Mouse (Mus musculus): ENCODE results near the gene Pnpla1. TPM values are rescaled to one million over a fixed set of nuclear protein-coding genes. Genes with fewer than 3 reads are reported as not detected.
A peak's percentile ranks its signal among the peaks of the same experiment; 100 is the strongest.

Gene Pnpla1
- polyA plus RNA-seq, 1 experiment from 2014 or later = 0.04 TPM

DNA sequence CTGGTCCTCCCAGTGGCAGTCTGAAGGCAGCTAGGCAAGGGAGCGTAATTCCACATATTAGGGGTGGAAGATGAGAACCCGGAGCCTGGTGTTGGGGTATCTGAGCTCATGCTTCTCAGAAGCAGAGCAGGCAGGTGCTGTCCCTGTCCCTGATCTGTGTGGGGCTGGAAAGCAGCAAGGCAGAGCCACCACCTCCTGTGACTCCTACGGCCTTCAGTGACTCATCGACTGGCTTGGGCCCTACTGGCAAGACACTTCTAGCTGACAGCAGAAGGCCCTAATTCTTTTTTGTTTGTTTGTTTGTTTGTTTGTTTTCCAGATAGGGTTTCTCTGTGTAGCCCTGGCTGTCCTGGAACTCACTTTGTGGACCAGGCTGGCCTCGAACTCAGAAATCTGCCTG is 7.7 kb upstream of the Pnpla1 start:
- Histone ChIP-seq H3K4me3 (no peak overlapping the region), H3K9ac (no peak overlapping the region), H3K27me3 (no peaks in the 10 kb centered on the region), H3K9me3 (no peaks in the 10 kb centered on the region), H3K4me1 (replicated peaks) (no peaks in the 10 kb centered on the region), H3K4me2 (no peak overlapping the region), H3K36me3 (no peaks in the 10 kb centered on the region), H3K27ac (replicated peaks) (no peak overlapping the region)
- 96% methylated on average over 5 of the region's 5 CpGs for WGBS
- ATAC-seq (ENCODE audit: low FRiP score, low read depth) = no peak

DNA sequence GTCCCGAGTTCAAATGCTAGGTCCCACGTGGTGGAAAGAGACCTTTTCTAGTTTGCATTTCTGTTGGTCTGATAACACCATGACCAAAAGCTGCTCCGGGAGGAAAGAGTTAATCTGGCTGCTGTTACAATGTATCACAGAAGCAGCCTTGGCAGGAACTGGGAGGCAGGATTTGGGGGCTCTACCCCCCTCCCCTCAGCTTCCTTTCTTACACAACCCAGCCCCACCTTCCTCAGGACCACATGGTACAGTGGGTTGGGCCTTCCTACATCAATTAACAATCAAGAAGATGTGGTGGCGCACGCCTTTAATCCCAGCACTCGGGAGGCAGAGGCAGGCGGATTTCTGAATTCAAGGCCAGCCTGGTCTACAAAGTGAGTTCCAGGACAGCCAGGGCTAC is 3.8 kb upstream of the Pnpla1 start:
- ATAC-seq (ENCODE audit: low FRiP score, low read depth) = no peak
- 87% methylated on average over 7 of the region's 7 CpGs for WGBS
- Histone ChIP-seq H3K9ac (no peak overlapping the region), H3K27me3 (no peaks in the 10 kb centered on the region), H3K4me1 (replicated peaks) (no peaks in the 10 kb centered on the region), H3K9me3 (peaks cover 8% of the 10 kb centered on the region; the same call in 1 of the 2 replicates), H3K4me2 (no peak overlapping the region), H3K36me3 (no peaks in the 10 kb centered on the region), H3K4me3 (no peak overlapping the region), H3K27ac (replicated peaks) (no peak overlapping the region)

DNA sequence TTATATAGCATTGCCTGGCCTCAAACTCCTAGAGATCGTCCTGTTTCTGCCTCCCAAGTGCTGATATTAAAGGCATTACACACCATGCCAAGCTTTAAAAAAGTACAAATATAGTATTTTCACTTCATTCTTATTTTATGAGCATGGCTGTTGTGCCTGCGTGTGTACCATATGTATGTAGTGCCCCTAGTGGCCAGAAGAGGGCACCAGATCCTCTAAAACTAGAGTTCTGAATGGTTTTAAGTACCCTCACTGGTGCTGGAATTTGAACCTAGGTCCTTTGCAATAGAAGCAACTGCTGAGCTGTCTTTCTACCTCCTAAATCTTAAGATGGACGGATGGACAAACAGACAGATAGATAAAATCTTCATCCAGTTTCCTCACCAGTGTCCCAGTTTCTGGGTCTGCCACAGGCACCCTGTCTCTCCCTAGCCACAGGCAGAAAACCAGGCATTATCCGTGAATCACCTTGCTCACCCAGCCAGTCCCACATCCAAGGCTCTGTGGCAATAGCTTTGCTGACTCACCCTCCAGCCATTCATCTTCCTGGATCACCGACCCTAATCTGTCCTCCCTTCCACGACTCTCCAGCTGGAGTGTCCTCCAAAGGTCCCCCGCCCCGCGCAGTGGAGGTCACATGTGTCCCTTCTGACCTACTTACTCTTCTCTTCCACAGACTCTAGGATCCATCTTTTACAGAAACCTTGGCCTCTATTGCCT is 2.9 kb upstream of the Pnpla1 start:
- WGBS = 81% methylated on average over 9 of the region's 9 CpGs

DNA sequence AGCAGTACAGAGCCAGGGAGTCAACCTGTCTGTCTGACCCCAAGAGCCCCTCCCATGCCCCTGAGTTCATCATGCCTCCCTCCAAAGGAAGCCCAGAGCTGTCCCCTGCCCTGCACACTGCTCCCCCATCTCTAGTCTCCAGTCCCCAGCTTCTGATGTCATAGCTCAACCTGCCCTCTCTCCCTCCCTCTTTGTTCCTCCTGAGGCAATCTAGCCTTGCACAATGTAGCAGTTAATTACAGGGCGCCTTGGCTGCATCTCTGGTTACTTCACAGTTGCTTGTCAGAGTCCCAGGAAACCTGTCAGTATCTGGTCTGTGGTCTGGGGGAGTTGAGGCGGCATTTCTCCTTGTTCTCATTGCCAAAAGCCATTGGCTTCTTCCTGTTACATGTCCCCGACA is 2.2 kb upstream of the Pnpla1 start:
- 66% methylated on average over 3 of the region's 3 CpGs for WGBS
- ATAC-seq (ENCODE audit: low FRiP score, low read depth) = no peak
- Histone ChIP-seq H3K9ac (no peak overlapping the region), H3K4me2 (no peak overlapping the region), H3K9me3 (peaks cover 8% of the 10 kb centered on the region; the same call in 1 of the 2 replicates), H3K36me3 (no peaks in the 10 kb centered on the region), H3K4me3 (no peak overlapping the region), H3K27ac (replicated peaks) (no peak overlapping the region), H3K27me3 (no peaks in the 10 kb centered on the region), H3K4me1 (replicated peaks) (no peaks in the 10 kb centered on the region)

More for the DNA sequence above, 2.9 kb upstream of the Pnpla1 start:
- Histone ChIP-seq H3K4me3 (no peak overlapping the region), H3K9ac (no peak overlapping the region), H3K9me3 (peaks cover 8% of the 10 kb centered on the region; the same call in 1 of the 2 replicates), H3K4me1 (replicated peaks) (no peaks in the 10 kb centered on the region), H3K27ac (replicated peaks) (no peak overlapping the region), H3K36me3 (no peaks in the 10 kb centered on the region), H3K27me3 (no peaks in the 10 kb centered on the region), H3K4me2 (no peak overlapping the region)
- ATAC-seq (ENCODE audit: low FRiP score, low read depth) = no peak

DNA sequence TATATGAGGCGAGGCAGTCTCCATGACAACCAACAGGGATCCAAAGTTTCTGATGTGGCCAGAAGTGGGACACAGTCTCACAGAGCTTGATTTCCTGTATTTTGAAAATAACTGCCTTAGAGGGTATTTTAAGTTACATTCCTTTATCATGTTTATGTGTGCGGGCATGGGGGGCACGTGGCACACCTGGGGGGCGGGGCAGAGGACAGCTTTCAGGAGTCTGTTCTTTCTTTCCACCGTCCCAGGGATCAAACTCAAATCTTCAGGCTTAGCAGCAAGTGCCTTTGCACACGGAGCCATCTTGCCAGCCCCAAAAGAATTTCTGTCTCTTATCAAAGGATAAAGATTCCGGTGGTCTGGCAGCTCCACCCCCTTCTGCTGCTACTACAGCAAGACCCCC is 5.7 kb downstream of the Pnpla1 start:
- no peak for ATAC-seq (ENCODE audit: low FRiP score, low read depth)
- Histone ChIP-seq H3K4me1 (replicated peaks) (peaks cover 4% of the 10 kb centered on the region), H3K9ac (no peak overlapping the region), H3K27ac (replicated peaks) (no peak overlapping the region), H3K9me3 (no peaks in the 10 kb centered on the region), H3K4me2 (no peak overlapping the region), H3K36me3 (no peaks in the 10 kb centered on the region), H3K4me3 (no peak overlapping the region), H3K27me3 (no peaks in the 10 kb centered on the region)
- 76% methylated on average over 7 of the region's 7 CpGs for WGBS

DNA sequence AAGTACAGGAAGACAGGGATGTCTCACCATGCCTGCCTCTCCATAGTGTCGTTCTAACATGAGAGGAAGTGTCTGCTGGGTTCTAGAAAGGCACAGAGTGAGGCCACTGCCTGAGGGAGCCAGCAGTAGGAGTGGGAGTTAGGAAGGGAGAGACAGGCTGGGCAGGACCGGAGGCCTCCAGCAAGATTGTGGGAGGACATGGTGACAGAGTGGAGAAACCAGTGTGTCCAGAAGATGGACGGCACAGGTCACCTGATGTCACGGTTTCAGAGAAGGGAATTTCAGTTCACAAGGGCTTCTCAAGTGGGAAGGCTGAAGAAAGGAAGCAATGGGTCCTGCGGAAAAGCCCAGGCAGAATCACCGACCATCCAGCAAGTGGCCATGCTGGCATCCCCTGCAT is 6.3 kb downstream of the Pnpla1 start:
- Histone ChIP-seq H3K4me3 (no peak overlapping the region), H3K36me3 (no peaks in the 10 kb centered on the region), H3K9ac (no peak overlapping the region), H3K4me1 (replicated peaks) (peaks cover 9% of the 10 kb centered on the region), H3K9me3 (no peaks in the 10 kb centered on the region), H3K27ac (replicated peaks) (no peak overlapping the region), H3K4me2 (no peak overlapping the region), H3K27me3 (no peaks in the 10 kb centered on the region)
- no peak for ATAC-seq (ENCODE audit: low FRiP score, low read depth)
- WGBS = 80% methylated on average over 6 of the region's 6 CpGs

DNA sequence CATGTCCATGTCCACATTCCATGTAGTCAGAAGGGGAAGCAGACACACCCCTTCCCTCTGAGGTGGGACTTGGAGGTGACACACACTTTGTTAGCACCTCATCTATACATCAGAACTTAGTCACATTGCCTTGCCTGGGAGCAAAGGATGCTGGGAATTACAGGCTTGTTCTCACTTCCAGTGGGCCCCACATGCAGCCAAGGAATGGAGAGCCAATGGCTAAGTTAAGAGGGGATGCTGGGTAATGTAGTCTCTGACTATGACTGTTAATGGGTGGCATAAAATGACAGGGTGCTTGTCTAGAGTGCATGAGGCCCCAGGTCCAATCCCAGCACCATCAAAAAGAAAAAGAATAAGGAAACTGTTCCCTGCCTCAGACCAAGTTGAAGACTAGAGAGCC is 8.7 kb downstream of the Pnpla1 start:
- no peak overlapping the region for H3K9ac ChIP-seq
- no peak overlapping the region for H3K27ac ChIP-seq (replicated peaks)
- no peak for ATAC-seq (ENCODE audit: low FRiP score, low read depth)
- no peaks in the 10 kb centered on the region for H3K27me3 ChIP-seq
- no peak overlapping the region for H3K4me2 ChIP-seq
- H3K4me1 ChIP-seq (replicated peaks) = peaks cover 21% of the 10 kb centered on the region
- H3K36me3 ChIP-seq = no peaks in the 10 kb centered on the region
- no peaks in the 10 kb centered on the region for H3K9me3 ChIP-seq
- no peak overlapping the region for H3K4me3 ChIP-seq

DNA sequence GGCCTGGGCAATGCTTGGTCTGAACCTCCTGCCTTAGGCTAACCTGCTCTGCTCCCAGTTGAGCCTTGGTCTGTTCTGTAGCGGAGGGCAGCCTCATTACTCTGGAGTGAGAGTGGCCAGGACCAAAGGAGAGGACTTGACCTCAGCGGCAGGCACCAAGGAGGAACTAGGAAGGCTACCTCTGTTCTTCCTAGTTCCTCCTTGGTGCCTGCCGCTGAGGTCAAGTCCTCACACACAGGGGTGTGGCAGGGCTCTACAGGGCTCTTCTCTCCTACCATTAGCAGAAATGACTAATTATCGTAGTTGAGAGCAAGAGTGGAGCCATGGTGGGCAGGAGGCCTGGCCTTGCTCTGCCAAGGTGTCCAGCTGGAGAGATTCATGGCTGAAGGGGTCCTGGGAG is 9.2 kb downstream of the Pnpla1 start:
- ATAC-seq (ENCODE audit: low FRiP score, low read depth) = no peak
- Histone ChIP-seq H3K9me3 (no peaks in the 10 kb centered on the region), H3K9ac (no peak overlapping the region), H3K36me3 (no peaks in the 10 kb centered on the region), H3K27ac (replicated peaks) (no peak overlapping the region), H3K27me3 (no peaks in the 10 kb centered on the region), H3K4me2 (no peak overlapping the region), H3K4me3 (no peak overlapping the region), H3K4me1 (replicated peaks) (peaks cover 21% of the 10 kb centered on the region)
- WGBS = 90% methylated on average over 4 of the region's 4 CpGs

DNA sequence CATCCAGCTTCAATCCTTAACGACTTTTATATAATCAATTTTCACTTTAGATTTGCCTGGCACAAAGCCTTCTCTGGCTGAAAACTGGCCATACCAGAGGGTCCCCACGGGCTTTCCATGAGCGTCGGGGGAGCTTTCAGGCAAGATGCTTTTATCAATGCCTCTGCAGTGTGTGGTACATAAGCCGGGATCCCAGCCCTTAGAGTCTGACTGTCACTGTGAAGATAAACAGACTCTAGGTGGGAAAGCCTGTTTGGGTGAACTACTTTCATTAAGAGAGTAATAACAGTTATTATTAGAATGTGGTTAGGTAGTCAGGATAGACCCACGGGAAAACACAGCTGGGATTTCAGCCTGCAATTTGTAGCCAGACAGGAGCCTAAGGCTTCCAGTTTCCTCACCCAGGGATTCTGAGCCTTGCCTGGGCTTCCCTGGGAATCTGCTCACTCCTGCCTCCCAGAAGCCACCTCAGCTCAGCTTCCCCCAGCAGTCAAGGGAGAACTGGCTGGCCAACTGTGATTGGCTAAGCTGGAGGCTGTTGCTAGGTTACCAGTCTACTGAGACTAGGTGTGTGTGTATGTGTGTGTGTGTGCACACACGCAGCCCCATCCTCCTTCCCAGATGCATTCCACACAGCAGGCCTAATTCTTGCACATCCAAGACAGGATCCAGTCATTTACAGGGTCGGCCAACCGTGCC is 11.3 kb downstream of the Pnpla1 start:
- Histone ChIP-seq H3K27ac (replicated peaks) (peak overlapping the region; percentile 82), H3K4me2 (peak overlapping the region; percentile 24), H3K9ac (no peak overlapping the region), H3K9me3 (no peaks in the 10 kb centered on the region), H3K4me1 (replicated peaks) (peaks cover 21% of the 10 kb centered on the region), H3K4me3 (no peak overlapping the region), H3K27me3 (no peaks in the 10 kb centered on the region), H3K36me3 (no peaks in the 10 kb centered on the region)
- ATAC-seq (ENCODE audit: low FRiP score, low read depth) = peak; percentile 96
- WGBS = 42% methylated on average over 9 of the region's 9 CpGs

DNA sequence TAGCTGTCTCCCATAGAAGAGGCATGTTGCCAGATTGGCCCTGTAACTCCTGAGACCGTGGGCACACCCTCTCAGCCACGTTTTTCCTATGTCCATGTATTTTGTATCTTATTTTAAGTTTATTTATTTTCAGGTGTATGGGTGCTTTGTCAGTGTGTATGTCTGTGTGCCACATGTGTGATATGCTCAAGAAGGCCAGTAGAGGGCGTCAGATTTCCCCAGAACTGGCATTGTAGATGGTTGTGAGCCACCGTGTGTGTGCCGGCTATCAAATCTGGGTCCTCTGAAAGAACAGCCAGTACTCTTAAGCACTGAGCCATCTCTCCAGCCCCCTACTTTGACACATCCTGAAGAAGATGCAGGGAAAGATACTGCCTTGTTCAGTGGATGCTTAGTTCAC is 12.2 kb downstream of the Pnpla1 start:
- 66% methylated on average over 5 of the region's 5 CpGs for WGBS
- H3K4me2 ChIP-seq = no peak overlapping the region
- H3K9me3 ChIP-seq = no peaks in the 10 kb centered on the region
- H3K4me3 ChIP-seq = no peak overlapping the region
- no peak overlapping the region for H3K9ac ChIP-seq
- H3K27me3 ChIP-seq = no peaks in the 10 kb centered on the region
- no peak for ATAC-seq (ENCODE audit: low FRiP score, low read depth)
- peaks cover 21% of the 10 kb centered on the region for H3K4me1 ChIP-seq (replicated peaks)
- no peaks in the 10 kb centered on the region for H3K36me3 ChIP-seq
- peak overlapping the region; percentile 82 for H3K27ac ChIP-seq (replicated peaks)

DNA sequence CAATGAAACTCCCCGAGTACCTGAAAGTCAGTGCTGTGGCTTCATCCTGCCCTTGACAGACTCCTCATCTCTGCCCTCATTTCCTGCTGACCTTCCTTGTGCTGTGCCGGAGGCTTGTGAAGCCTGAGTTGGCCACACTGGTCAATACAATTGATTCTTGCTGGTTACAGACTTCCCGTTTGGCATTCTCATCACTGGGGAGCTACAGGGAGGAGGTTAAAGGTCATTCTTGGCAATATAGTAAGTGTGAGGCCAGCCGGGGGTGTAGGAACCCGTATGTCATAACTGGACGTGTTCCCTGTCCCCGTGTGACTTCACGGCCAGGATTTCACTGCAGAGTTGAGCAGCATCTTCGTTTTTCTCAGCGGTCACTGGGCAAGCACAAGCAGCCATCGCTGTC is 13.6 kb downstream of the Pnpla1 start:
- no peak overlapping the region for H3K9ac ChIP-seq
- no peak overlapping the region for H3K27ac ChIP-seq (replicated peaks)
- H3K36me3 ChIP-seq = no peaks in the 10 kb centered on the region
- H3K27me3 ChIP-seq = no peaks in the 10 kb centered on the region
- no peaks in the 10 kb centered on the region for H3K9me3 ChIP-seq
- 79% methylated on average over 11 of the region's 11 CpGs for WGBS
- H3K4me3 ChIP-seq = no peak overlapping the region
- H3K4me1 ChIP-seq (replicated peaks) = peaks cover 21% of the 10 kb centered on the region
- no peak overlapping the region for H3K4me2 ChIP-seq
- no peak for ATAC-seq (ENCODE audit: low FRiP score, low read depth)

DNA sequence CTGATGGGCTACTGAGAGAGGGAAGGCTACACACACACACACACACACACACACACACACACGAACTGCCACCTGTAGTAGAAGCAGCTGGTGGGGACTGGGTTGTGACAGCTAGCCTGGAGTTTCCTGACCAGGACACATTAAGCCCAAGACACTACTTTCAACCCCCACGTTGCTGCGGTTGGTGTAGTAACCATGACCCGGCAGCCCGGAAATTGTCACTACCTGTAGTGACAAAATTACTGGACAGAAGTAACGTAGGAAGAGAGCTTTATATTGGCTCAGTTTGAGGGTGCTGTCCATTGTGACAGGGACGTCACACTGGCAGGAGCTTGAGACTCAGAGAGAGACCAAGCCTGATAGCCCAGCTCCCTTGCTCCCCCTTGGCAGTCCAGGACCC is 14.1 kb downstream of the Pnpla1 start:
- Histone ChIP-seq H3K9ac (no peak overlapping the region), H3K4me1 (replicated peaks) (peaks cover 21% of the 10 kb centered on the region), H3K4me3 (no peak overlapping the region), H3K27me3 (no peaks in the 10 kb centered on the region), H3K9me3 (no peaks in the 10 kb centered on the region), H3K27ac (replicated peaks) (no peak overlapping the region), H3K36me3 (no peaks in the 10 kb centered on the region), H3K4me2 (no peak overlapping the region)
- WGBS = 87% methylated on average over 7 of the region's 7 CpGs
- ATAC-seq (ENCODE audit: low FRiP score, low read depth) = no peak
